Mouse (Mus musculus) heart, embryonic 10.5 days (tissue): Measurements from ENCODE around the gene Tigit. TPM values are rescaled to one million over a fixed set of nuclear protein-coding genes. Genes with fewer than 3 reads are reported as not detected.

Source experiments
- DNase-seq: peaks from one replicate; pipeline ENCODE4 v3.0.0-alpha.2; 2017; ENCODE audit warnings: low spot score
- H3K27ac ChIP-seq: fragments of 300-500 bp; sonication (generic); 2 replicates; pipeline ENCODE4 v1.5.1; 2016; ENCODE audit warnings: mild to moderate bottlenecking
- H3K27me3 ChIP-seq: fragments of 300-500 bp; sonication (generic); 2 replicates; pipeline ENCODE4 v1.6.1; 2016; ENCODE audit warnings: mild to moderate bottlenecking; ENCODE audit not compliant: poor library complexity, insufficient read depth, severe bottlenecking
- H3K36me3 ChIP-seq: fragments of 300-500 bp; sonication (generic); 2 replicates; pipeline ENCODE4 v1.6.1; 2016; ENCODE audit warnings: mild to moderate bottlenecking, moderate library complexity
- H3K4me1 ChIP-seq: fragments of 300-500 bp; sonication (generic); 2 replicates; pipeline ENCODE4 v1.6.1; 2016; ENCODE audit warnings: mild to moderate bottlenecking
- H3K4me3 ChIP-seq: fragments of 300-500 bp; sonication (generic); 2 replicates; pipeline ENCODE4 v1.5.1; 2016; ENCODE audit warnings: mild to moderate bottlenecking, moderate library complexity
- H3K9me3 ChIP-seq: fragments of 300-500 bp; sonication (generic); 2 replicates; pipeline ENCODE4 v1.6.1; 2016; ENCODE audit warnings: mild to moderate bottlenecking, moderate library complexity
- WGBS: fragments of 180-500 bp; shearing (Covaris S2); methylation state at CpG from one replicate; pipeline ENCODE4 v1.1.7; 2016; 5-methylcytosine and 5-hydroxymethylcytosine counted together
- polyA plus RNA-seq: library from polyadenylated mRNA; unstranded; fragments of >200 nt; fragmentation: Nextera tagmentation; extraction: Ambion mirVana; gene quantifications from 2 replicates; pipeline ENCODE4 v1.2.1, GENCODE M21; 2016

The Tigit gene
- polyA plus RNA-seq, 1 experiment from 2014 or later = not detected

DNA sequence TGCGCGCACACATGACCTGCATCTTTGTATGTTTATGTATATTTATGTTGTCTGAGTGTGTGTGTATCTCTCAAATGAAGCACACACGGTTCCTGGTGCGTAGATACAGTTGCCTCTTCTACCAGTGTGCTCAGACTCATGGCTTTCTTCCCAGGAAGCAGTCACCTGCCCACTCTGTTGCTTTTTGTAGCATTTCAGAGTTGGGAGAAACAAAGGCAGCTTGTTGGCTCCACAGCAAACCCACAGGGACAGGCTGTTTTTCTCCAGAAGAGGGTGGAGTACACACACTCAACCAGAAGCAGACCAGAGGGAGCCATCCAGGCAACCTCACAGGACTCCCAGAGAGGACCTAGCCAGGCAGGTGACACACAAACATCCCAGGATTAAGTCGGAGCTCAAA is 38.0 kb downstream of the Tigit start:
- H3K4me3 ChIP-seq = no peak overlapping the region
- H3K36me3 ChIP-seq = peaks cover 7% of the 10 kb centered on the region; the same call in 1 of the 2 replicates
- H3K9me3 ChIP-seq = no peaks in the 10 kb centered on the region
- peak overlapping the region; percentile 52; the same call in 1 of the 2 replicates for H3K27ac ChIP-seq
- DNase-seq = no peak
- no peaks in the 10 kb centered on the region for H3K27me3 ChIP-seq
- H3K4me1 ChIP-seq = peaks cover 19% of the 10 kb centered on the region
- 90% methylated on average over 5 of the region's 5 CpGs for WGBS

DNA sequence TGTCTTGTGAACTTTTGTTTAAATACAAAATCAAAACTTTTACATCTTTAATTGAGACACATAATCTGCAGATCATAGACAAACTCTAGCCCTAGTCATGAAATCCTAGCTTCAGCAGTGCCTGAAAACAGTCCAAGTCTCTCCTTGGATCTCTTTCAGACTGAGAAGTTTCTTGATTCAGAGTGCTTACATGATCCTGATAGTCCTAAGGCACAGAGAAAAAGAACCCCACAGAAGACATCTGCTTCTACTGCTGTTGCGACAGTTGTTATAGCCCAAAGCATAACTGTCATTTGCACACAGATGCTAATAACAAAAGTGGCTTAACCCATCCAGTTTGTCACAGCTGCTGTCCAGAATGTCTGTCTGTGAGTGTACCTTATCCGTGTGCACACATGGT is 38.7 kb downstream of the Tigit start:
- no peaks in the 10 kb centered on the region for H3K27me3 ChIP-seq
- 79% methylated on average over 2 of the region's 2 CpGs for WGBS
- H3K9me3 ChIP-seq = no peaks in the 10 kb centered on the region
- DNase-seq = no peak
- H3K4me3 ChIP-seq = no peak overlapping the region
- no peak overlapping the region for H3K27ac ChIP-seq
- H3K4me1 ChIP-seq = peaks cover 21% of the 10 kb centered on the region
- peaks cover 7% of the 10 kb centered on the region; the same call in 1 of the 2 replicates for H3K36me3 ChIP-seq

DNA sequence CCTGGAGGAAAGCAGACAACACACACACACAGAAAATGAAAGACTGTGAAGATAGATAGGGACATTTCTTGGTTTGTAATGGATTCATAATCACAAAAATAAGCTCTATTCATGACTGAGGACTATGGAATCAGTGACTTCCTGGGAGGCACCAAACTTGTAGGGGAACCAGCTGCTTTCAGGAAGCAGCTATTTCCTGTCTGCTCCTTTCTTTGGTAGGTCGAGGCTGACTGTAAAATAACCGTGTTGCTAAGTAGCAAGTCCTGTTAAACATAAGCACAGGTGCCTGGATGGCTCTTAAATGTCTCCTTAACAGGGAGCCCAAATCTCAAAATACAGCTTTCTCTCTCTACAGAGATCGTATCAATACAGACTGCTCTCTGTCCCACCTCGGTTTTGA is 39.1 kb downstream of the Tigit start:
- no peak for DNase-seq
- no peaks in the 10 kb centered on the region for H3K27me3 ChIP-seq
- WGBS = 66% methylated on average over 4 of the region's 4 CpGs
- peaks cover 24% of the 10 kb centered on the region for H3K4me1 ChIP-seq
- no peak overlapping the region for H3K27ac ChIP-seq
- no peaks in the 10 kb centered on the region for H3K9me3 ChIP-seq
- peaks cover 7% of the 10 kb centered on the region; the same call in 1 of the 2 replicates for H3K36me3 ChIP-seq
- H3K4me3 ChIP-seq = no peak overlapping the region

DNA sequence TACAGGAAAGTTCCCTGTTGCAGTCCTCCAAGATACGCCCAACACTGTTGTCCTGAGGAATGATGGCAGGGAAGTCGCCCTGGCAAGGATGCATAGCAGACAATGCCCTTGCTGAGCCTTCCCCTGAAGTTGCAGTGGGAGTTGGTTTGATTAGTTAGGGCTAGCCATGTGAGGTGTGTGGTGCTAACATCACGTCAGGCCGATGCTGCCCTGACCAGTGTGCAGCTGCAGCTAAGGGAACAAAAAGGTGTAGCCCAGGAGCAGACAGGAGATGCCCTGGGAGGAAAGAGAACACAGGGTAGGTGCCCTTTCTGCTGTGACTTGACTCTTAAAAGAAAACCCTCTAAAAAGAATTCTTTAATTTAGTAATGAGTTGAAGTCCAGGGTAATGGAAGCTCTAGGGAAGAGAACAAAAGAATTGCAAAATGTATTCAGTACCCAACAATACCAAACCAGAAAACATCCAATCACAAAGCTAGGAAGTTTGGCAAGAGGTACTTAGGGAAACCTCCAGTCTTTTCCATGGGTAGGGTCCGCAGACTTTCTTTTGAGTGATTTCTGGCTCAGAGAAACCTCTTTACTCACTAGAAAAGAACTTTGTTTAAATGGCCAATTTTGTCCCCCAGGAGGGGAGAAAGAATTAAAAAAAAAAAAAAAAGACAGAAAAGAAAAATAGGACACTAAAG is 40.5 kb downstream of the Tigit start:
- WGBS = 79% methylated on average over 5 of the region's 5 CpGs
- H3K4me1 ChIP-seq = peaks cover 28% of the 10 kb centered on the region
- H3K4me3 ChIP-seq = no peak overlapping the region
- H3K9me3 ChIP-seq = no peaks in the 10 kb centered on the region
- H3K27me3 ChIP-seq = no peaks in the 10 kb centered on the region
- no peak for DNase-seq
- peaks cover 9% of the 10 kb centered on the region for H3K36me3 ChIP-seq
- H3K27ac ChIP-seq = peak overlapping the region; percentile 25; the same call in 1 of the 2 replicates

DNA sequence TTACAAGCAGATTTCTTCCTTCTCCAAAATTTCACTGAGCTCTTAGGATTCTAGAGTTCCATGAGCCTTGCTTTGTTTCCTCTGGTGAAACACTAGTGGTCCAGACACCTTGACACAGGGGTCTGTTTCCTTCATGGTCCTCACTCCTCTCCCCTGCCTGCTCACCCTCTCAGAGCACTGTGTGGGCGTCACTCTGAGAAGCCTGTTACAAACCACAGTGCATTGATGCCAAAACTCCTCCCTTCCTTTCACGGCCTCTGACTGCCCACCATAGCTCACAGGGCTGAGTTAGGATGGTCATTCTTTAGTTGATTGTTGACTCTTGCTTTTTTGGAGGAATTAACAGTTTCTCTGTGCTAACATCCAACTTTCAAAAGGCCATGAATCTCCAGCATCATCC is 43.6 kb downstream of the Tigit start:
- H3K27ac ChIP-seq = no peak overlapping the region
- DNase-seq = no peak
- peaks cover 6% of the 10 kb centered on the region for H3K36me3 ChIP-seq
- H3K9me3 ChIP-seq = no peaks in the 10 kb centered on the region
- peaks cover 38% of the 10 kb centered on the region for H3K4me1 ChIP-seq
- WGBS = 46% methylated on average over 2 of the region's 2 CpGs
- no peak overlapping the region for H3K4me3 ChIP-seq
- no peaks in the 10 kb centered on the region for H3K27me3 ChIP-seq

DNA sequence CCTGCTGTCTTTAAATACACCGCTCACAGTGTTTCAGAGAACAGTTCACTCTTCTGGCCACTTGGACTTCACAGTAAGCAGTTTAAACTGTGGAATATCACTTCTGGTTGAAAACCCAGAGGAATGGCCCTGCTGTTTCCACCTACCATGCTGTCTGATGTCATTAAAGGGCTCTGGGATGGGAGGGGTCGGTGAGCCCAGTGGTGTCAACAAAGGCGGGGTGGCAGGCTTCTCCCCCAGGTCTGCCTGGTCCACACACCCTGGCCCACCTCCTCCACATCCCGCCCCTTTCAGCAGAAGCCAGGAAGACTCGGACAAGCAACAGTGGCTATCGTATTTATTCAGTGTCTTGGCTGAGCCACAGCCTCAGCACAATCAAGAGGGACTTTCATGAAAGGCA is 44.7 kb downstream of the Tigit start:
- Histone ChIP-seq H3K27me3 (no peaks in the 10 kb centered on the region), H3K4me1 (peaks cover 45% of the 10 kb centered on the region), H3K9me3 (no peaks in the 10 kb centered on the region), H3K27ac (0 out of 2 replicates have a peak overlapping the region, but pooled peaks have one; percentile 29), H3K36me3 (peaks cover 6% of the 10 kb centered on the region), H3K4me3 (no peak overlapping the region)
- peak; percentile 76 for DNase-seq
- 43% methylated on average over 6 of the region's 6 CpGs for WGBS

DNA sequence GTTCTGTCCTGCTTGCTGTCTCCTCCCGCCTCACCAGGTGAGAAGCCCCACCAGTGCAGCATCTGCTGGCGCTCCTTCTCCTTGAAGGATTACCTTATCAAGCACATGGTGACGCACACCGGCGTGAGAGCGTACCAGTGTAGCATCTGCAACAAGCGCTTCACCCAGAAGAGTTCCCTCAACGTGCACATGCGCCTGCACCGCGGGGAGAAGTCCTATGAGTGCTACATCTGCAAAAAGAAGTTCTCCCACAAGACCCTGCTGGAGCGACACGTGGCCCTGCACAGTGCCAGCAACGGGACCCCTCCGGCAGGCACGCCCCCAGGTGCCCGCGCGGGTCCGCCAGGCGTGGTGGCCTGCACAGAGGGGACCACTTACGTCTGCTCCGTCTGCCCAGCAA is 45.7 kb downstream of the Tigit start:
- Histone ChIP-seq H3K4me1 (peaks cover 47% of the 10 kb centered on the region), H3K4me3 (no peak overlapping the region), H3K27ac (no peak overlapping the region), H3K36me3 (peaks cover 6% of the 10 kb centered on the region), H3K9me3 (no peaks in the 10 kb centered on the region), H3K27me3 (no peaks in the 10 kb centered on the region)
- no peak for DNase-seq
- WGBS = 77% methylated on average over 23 of the region's 23 CpGs

DNA sequence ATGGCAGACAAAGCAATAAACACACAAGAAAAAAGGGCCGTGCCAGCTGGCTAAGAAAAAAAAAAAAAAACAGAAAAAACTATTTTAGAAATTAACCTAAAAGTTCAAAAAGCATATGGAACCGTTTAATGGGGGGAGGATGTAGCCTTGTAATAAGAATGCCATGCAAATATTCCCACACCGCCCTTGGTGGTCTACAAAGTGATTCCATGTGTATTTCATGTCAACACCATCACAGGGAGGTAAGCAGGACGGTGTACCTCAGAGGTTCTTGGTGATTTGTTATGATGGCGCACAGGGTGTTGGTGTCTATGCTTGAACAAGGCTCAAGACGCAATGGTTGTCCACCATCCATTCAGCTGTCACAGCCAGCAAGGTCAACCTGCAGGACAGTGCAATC is 46.6 kb downstream of the Tigit start:
- Histone ChIP-seq H3K27ac (no peak overlapping the region), H3K4me3 (no peak overlapping the region), H3K27me3 (no peaks in the 10 kb centered on the region), H3K4me1 (peaks cover 41% of the 10 kb centered on the region), H3K9me3 (no peaks in the 10 kb centered on the region), H3K36me3 (peaks cover 6% of the 10 kb centered on the region)
- no peak for DNase-seq
- WGBS = 86% methylated on average over 6 of the region's 6 CpGs

DNA sequence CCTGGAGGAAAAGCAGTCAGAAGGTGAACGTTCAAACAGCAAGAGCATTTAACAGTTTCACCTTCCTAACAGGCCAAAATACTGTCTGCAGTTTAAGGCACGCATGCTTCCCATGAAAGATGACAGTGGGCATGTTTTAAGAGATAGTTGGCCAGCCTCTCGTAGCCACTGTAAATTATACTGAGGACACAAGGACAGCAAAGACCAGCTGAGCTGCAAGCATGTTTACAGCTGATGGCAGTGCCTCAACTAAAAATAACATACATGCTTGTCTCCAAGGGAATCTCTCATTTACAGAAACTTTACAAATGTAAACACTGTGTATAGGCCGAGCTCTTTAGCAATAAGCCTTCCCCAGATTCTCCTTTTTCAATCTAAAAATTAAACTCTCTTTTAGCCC is 47.6 kb downstream of the Tigit start:
- Histone ChIP-seq H3K27me3 (no peaks in the 10 kb centered on the region), H3K4me1 (peaks cover 34% of the 10 kb centered on the region), H3K36me3 (peaks cover 6% of the 10 kb centered on the region), H3K9me3 (no peaks in the 10 kb centered on the region), H3K27ac (peak overlapping the region; percentile 57), H3K4me3 (no peak overlapping the region)
- DNase-seq = no peak
- WGBS = 66% methylated on average over 4 of the region's 4 CpGs

DNA sequence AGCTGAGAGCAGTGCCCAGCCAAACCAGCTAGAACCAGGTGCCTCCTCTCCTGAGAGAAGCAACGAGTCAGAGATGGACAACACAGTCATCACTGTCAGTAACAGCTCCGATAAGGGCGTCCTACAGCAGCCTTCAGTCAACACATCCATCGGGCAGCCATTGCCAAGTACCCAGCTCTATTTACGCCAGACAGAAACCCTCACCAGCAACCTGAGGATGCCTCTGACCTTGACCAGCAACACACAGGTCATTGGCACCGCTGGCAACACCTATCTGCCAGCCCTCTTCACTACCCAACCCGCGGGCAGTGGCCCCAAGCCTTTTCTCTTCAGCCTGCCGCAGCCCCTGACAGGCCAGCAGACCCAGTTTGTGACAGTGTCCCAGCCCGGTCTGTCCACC is 53.6 kb downstream of the Tigit start:
- Histone ChIP-seq H3K27me3 (no peaks in the 10 kb centered on the region), H3K27ac (0 out of 2 replicates have a peak overlapping the region, but pooled peaks have one; percentile 32), H3K36me3 (peaks cover 26% of the 10 kb centered on the region), H3K4me3 (no peak overlapping the region), H3K9me3 (no peaks in the 10 kb centered on the region), H3K4me1 (peaks cover 27% of the 10 kb centered on the region)
- WGBS = 70% methylated on average over 10 of the region's 10 CpGs
- DNase-seq = no peak

DNA sequence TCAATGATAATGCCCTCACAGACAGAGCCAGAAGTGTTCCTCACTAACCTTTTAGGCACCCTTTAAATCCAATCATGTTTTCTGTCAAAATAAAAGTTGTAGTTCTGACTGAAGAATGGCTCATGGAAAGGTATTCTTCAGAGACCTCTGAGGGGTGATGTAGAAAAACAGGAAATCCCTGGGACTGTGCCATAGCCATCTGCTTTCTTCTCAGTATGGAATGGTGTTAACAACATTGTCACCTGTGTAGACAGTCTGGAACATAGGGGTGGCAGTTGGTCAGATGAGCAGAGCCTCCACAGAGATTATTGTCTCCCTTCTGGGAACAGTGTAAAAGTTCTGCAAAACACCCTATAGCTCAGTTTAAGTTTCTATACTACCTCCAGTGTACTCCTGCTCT is 55.9 kb downstream of the Tigit start:
- no peak overlapping the region for H3K4me3 ChIP-seq
- H3K9me3 ChIP-seq = no peaks in the 10 kb centered on the region
- H3K27me3 ChIP-seq = no peaks in the 10 kb centered on the region
- peaks cover 26% of the 10 kb centered on the region for H3K36me3 ChIP-seq
- H3K27ac ChIP-seq = no peak overlapping the region
- H3K4me1 ChIP-seq = peaks cover 29% of the 10 kb centered on the region
- no peak for DNase-seq

DNA sequence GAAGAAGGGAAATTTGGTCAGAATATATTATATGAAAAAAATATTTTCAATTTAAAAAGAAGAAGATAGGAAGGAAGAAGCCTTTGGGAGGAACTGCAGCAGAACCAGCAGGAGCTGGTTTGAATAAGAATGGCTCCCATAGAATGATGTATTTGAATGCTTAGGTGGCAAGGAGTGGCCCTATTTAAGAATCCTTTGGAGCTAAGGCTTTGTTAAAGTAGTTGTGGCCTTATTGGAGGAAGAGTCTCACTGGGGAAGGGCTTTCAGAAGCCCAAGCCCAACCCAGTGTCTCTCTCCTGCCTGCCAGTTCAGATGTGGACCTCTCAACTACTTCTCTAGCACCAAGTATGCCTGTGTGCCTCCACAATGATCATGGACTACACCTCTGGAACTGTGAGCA is 56.9 kb downstream of the Tigit start:
- Histone ChIP-seq H3K4me1 (peaks cover 29% of the 10 kb centered on the region), H3K9me3 (no peaks in the 10 kb centered on the region), H3K27me3 (no peaks in the 10 kb centered on the region), H3K27ac (no peak overlapping the region), H3K36me3 (peaks cover 26% of the 10 kb centered on the region), H3K4me3 (no peak overlapping the region)
- DNase-seq = no peak

DNA sequence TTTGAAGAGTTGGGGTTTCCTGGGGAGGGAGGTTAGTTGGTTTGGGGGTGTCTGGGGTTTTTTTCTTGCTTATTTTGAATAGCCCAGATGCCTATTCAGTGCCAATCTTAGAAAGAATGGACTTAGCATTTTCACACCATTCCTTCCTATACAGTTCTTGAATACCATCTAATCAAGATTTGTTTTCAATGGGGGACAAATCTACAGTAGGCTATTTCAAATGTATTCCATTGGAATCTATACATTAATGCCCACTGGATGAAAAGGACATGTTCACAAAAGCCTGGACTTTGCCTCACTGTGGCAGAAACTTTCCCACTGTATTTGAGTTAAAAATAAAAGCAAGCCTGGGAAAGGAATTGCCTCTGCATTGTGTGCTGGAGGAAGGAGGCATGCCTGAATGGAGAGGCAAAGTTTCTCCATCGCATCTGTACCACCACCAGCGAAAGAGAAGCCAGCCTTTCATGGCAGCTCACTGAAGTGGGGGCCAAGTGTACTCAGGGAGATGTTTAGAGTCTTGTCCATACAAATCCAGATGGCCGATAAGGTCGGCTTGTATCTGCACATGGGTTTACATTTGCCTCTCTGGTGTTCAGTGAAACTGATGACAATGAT is 59.4 kb downstream of the Tigit start:
- Histone ChIP-seq H3K4me1 (peaks cover 20% of the 10 kb centered on the region), H3K9me3 (no peaks in the 10 kb centered on the region), H3K4me3 (no peak overlapping the region), H3K27me3 (no peaks in the 10 kb centered on the region), H3K27ac (0 out of 2 replicates have a peak overlapping the region, but pooled peaks have one; percentile 29), H3K36me3 (peaks cover 15% of the 10 kb centered on the region)
- 65% methylated on average over 4 of the region's 4 CpGs for WGBS
- no peak for DNase-seq
